Mouse (Mus musculus) bone marrow, adult 2 months (tissue): ENCODE data around the gene S100pbp. TPM values are rescaled to one million over a fixed set of nuclear protein-coding genes. Genes with fewer than 3 reads are reported as not detected.
"Not testable (repeated sequence)": the region's sequence is repeated elsewhere in the genome, so short reads cannot be mapped to it uniquely, and the experiment has no call there.

Experiments used
- H3K27ac ChIP-seq: fragments of 200-500 bp; 2 replicates; pipeline ENCODE4 v1.5.1; 2012; ENCODE audit warnings: low read depth, mild to moderate bottlenecking, control low read depth, inconsistent platforms, low read length; ENCODE audit not compliant: control insufficient read depth, poor library complexity, insufficient read depth
- H3K4me1 ChIP-seq: fragments of 200-500 bp; 2 replicates; pipeline ENCODE4 v1.6.1; 2011; ENCODE audit warnings: low read length; ENCODE audit not compliant: control insufficient read depth, insufficient read depth
- H3K4me3 ChIP-seq: fragments of 200-500 bp; replicated peaks from 2 replicates; pipeline ENCODE3; 2011; ENCODE audit warnings: mild to moderate bottlenecking, low read depth, low read length, control low read depth; ENCODE audit not compliant: control insufficient read depth
- CTCF ChIP-seq: fragments of 200-500 bp; IDR thresholded peaks from 2 replicates; pipeline ENCODE4 v1.5.1; 2011; ENCODE audit warnings: low read length, control low read depth; ENCODE audit not compliant: control insufficient read depth, insufficient read depth
- POLR2A ChIP-seq: fragments of 200-500 bp; IDR thresholded peaks from 2 replicates; pipeline ENCODE4 v1.6.1; 2011; ENCODE audit warnings: low read depth, mild to moderate bottlenecking, control low read depth, low read length, borderline replicate concordance; ENCODE audit not compliant: control insufficient read depth
- WGBS: fragments of 180-500 bp; shearing (Covaris S2); methylation state at CpG from one replicate; pipeline ENCODE4 v1.1.7; 2018; 5-methylcytosine and 5-hydroxymethylcytosine counted together
- polyA plus RNA-seq: library from polyadenylated mRNA; stranded (reverse); fragments of >200 nt; gene quantifications from 2 replicates; pipeline ENCODE4 v1.2.4, GENCODE M21; 2011; ENCODE audit warnings: low replicate concordance; ENCODE audit not compliant: missing spikeins, insufficient read depth, insufficient read length

S100pbp gene
- polyA plus RNA-seq, 1 experiment = 9.4 TPM

DNA sequence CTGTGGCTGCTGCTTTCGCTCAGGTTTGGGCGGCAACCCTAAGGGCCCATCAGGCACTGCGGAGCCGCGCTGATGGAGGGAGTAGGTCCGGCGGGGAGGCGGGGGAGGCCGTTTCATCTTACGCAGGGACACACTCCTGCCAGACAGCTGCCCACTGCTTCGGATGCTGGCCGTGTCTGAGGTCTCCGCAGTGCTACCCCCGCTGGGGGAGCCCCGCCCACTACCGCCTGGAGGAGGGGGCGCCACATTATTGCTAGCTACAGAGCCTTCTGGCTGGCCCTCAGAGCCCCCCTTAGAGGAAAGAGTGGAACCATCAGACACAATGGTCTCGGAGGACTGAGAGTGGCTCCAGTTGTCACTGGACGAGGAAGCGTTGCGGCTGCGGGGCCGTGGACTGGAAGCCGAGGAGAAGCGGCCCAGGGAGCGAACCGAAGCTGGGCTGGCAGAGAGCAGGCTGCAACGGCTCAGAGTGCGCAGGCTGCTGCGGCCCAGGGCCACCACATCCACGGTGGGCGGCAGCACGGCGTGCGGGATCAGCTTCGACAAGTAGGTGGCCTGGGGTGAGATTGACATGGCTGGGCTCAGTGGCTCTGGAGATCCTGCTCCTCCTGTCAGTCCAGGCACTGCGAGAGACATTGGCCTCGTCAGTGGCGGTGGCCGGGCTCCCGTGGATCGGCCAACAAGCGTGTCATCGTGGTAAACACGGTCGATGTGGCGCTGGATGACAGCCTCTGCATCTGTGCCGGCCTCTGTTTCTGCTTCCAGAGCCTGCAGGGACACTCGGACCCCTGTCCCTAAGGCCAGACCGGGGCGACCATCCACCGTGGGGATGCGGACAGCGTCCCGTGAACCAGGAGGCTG lies 34.1 kb upstream of the S100pbp start:
- Histone ChIP-seq H3K4me1 (no peaks in the 10 kb centered on the region), H3K4me3 (no peak overlapping the region), H3K27ac (no peak overlapping the region)
- TF ChIP-seq POLR2A = no peak
- no peak for TF ChIP-seq CTCF
- 90% methylated on average over 55 of the region's 55 CpGs for WGBS

DNA sequence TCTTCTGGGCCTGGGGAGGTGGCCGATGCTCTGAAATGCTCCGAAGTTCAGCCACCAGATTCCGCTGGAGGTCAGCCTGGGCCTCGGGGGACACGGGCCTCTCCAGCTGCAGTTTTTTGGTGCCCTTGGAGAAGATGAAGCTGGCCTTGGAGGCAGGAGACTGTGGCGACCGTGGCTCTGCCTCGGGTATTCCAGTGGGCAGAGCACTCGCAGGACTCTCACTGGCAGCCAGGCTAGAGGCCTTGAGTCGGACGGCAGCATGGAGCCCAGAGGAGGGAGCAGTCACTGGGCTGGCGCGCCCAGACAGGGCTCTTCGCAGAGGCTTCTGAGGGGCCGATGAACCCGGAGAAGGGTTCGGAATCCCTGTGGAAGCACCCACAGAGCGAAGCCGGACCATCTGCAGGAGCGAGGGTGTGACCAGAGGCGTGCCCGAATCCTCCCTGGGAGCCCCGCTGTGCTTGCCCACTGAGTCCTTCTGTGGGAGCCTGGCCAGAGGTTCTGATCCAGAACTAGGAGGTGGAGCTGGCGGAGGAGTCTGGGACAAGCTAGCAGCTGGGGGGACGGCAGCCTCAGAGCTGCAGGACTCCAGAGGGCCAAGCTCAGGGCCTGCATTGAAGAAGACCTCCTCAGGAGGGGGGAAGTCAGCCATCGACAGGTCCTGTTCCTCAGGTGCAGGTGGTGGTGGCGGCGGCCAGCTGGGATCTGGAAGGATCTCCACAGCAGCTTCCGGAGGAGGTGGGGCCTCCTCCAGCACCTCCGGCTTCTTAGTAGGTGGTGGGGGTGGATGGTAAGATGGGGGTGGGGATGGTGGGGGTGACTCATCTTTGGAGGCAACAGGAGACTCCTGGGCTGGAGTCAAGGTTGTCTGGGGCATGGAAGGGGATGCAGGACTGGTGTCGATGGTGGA lies 32.7 kb upstream of the S100pbp start:
- Histone ChIP-seq H3K4me3 (no peak overlapping the region), H3K4me1 (no peaks in the 10 kb centered on the region), H3K27ac (no peak overlapping the region)
- WGBS = 91% methylated on average over 31 of the region's 31 CpGs
- TF ChIP-seq CTCF (no peak), POLR2A (peak; percentile 1; the same call in 1 of the 2 replicates)

DNA sequence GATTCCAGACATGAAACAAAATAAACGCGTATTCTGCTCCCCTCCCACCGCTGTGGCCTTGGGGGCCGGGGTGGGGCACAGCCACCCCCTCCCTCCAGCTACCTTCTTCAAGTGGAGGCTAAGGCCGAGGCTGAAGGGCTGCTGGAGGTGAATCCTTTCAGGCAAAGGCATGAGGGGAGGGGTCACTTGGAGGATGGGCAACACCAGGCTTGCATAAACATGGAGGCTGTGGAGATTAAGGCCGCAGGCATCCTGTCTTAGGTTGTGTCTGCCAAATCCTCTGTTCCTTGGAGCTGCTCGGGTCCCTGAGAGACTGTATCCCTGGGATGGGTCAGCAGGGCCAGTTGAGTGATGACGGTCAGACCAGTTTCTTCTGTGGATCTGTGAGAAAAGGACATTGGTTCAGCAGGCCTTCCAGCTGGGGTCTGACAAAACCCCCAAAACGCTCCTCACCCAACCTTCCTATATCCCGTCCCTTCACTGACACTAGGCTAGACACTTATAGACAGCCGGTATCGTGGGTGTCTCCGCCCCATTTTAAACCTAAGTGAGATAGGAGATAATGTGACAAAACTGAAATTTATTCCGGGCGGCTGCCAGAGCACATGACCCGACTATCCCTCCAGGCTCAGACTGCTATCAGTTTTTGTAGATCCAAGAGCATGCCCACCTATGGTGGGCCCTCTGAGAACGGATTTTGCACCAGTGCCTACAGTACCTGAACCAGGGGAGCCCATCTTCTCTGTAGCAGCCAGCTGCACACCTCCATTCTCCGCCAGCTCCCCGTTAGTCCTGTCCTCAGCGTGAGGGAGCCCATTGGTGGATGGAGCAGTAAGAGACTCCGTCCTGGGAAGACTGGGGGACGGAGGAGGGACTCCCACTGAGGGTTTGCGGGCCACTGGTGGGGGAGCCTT lies 31.8 kb upstream of the S100pbp start:
- H3K4me3 ChIP-seq = no peak overlapping the region
- TF ChIP-seq CTCF = no peak
- 79% methylated on average over 23 of the region's 23 CpGs for WGBS
- H3K27ac ChIP-seq = no peak overlapping the region
- H3K4me1 ChIP-seq = no peaks in the 10 kb centered on the region

DNA sequence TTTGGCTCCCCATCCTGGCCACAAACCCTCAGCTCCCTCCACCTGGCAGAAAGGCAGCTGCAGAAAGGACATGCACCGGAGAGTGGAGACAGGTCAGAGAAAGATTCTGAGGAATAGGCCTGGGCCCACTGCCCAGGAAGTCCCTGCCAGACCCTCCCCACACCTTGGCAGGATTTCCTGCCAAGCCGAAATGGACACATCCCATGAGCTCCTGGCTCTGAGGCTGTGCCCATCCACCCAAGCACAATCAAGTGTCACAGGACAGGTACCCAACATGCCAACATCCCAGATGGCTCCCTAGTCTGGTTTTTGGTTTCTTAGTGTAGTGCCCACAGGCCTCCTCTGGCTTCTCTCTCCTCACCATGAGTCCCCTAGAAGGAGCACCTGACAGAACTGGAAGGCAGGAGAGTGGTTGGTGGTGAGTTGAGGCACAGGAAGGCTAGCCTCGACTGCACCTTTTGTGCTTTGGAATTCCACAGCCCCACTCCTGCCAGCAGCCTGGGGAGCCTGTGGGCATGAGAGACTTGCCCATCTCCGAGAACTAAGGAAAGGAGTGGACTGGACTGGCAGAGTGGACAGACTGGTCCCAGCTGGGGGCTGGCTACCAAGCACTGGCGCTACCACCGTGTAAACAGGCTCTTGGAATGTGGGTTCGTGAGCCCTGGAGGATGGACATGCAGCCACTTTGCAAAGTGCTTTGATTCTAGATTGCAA lies 31.0 kb upstream of the S100pbp start:
- no peak overlapping the region for H3K4me3 ChIP-seq
- no peak overlapping the region for H3K27ac ChIP-seq
- WGBS = 81% methylated on average over 7 of the region's 7 CpGs
- H3K4me1 ChIP-seq = no peaks in the 10 kb centered on the region
- TF ChIP-seq POLR2A (no peak), CTCF (no peak)

DNA sequence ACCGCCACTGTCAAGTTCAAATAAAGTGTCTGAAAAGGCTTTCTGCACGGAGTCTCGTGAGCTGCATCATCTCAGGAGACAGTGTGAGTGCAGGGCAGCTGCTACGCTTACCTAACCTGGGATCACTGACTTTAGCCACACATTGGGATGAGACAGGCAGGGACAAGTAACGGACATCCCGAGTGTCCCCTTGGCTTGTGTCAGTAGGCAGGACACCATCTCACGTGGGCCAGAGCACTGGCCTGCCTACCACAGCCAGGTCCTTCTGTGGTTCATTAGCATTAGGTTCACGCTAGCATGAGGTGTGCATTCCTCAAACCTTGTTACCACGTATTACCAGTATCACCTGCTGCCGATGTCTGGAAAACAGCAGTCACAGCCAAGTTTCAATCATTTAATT lies 29.7 kb upstream of the S100pbp start:
- WGBS = 90% methylated on average over 10 of the region's 10 CpGs
- Histone ChIP-seq H3K4me1 (no peaks in the 10 kb centered on the region), H3K4me3 (no peak overlapping the region), H3K27ac (no peak overlapping the region)
- TF ChIP-seq POLR2A (no peak), CTCF (no peak)

DNA sequence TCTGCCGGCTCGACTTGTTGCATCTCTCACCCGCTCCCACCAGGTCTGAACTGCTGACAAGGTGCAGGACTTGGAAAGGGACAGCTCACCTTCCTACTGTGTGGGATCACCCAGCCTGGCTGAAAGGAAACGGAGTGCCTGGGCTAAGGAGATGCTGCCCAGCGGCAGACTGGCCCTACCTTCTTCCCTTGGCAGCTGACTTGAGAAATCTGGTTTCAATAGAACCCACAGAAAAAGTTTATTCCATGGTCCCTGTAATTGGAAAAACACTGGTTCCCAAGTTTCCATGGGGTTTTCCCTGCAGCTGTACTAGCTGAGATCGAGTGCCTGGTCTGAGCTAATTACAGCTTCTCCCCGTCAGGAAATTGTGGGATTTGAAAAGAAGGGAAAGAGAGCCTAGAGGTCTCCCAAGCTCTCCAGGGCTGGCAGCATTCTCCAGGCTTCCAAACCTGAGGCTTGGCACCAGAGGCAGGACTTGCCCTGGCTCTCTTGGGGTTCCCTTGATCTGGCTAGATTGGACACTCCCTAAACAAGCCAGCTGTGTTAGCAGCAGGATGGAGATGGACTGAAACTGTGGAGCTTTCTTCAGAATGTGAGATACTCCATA lies 29.1 kb upstream of the S100pbp start:
- no peak overlapping the region for H3K27ac ChIP-seq
- H3K4me1 ChIP-seq = no peaks in the 10 kb centered on the region
- 86% methylated on average over 7 of the region's 7 CpGs for WGBS
- TF ChIP-seq POLR2A (no peak), CTCF (no peak)
- no peak overlapping the region for H3K4me3 ChIP-seq

DNA sequence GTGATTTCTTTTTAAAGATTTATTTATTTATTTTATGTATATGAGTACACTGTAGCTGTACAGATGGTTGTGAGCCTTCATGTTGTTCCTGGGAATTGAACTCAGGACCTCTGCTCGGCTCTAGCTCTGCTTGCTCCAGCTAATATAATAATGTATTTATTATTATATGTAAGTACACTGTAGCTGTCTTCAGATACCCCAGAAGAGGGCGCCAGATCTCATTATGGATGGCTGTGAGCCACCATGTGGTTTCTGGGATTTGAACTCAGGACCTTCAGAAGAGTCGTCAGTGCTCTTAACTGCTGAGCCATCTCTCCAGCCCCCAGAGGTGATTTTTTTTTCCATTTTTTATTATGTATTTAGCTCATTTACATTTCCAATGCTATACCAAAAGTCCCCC lies 23.0 kb upstream of the S100pbp start:
- not testable (repeated sequence) for H3K27ac ChIP-seq, H3K4me3 ChIP-seq, H3K4me1 ChIP-seq
- 60% methylated on average over 3 of the region's 3 CpGs for WGBS
